Mouse (Mus musculus): ENCODE measurements at regions not wholly inside any gene's neighbourhood (a gene's known extent, or its start where the extent isn't known, plus 50 kb on each side); places are given as distances from the start of the nearest gene placed in this dataset.
A peak's percentile ranks its signal among the peaks of the same experiment; 100 is the strongest.

DNA sequence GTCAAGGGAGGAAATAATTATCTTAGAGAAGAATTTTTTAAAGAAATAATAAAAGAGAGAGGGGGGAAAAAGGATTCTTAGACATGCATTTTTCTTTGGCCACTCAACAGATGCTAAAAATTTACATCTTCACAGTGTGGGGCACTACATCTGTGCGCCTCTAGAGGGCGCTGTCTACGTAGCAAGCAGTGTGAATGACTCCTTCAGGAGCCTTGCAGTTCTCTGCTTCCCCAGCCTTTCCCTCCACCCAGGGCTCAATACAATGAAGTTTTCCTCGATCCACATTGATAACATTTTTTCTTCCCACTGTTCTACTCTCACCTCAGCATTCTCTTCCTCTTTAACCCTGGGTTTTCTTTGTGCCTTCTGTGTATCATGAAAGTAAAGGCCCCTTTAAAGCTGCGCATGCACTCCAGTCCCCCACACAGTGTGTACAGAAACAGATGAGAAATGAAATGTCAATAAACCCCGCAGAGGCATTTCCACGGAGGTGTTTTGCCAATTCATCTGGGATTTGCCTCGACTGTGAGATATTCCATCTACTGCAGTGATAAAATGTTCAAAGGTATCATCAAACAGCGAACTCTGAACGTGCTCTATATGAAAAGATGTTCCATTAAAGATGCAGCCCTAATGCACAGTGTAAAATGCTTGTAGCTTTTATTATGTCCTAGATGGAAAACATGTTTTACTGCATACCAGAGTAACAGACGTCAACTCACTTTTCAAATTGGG lies 181.2 kb downstream of the Rdh14 start:
- TF ChIP-seq CTCF (conservative IDR thresholded peaks at IDR 0.05 in 1 of 2, IDR thresholded peaks at IDR 0.05 in 1 of 2; ENCODE audit: low read depth in 2 of 2, low read length in 2 of 2) (peak; percentile 46 to 52), RCOR1 (conservative IDR thresholded peaks at IDR 0.05; ENCODE audit: low read depth, low read length) (no peak), MXI1 (IDR thresholded peaks at IDR 0.05; ENCODE audit: low read depth, low read length) (no peak), CHD1 (IDR thresholded peaks at IDR 0.05; ENCODE audit: low read depth, low read length) (no peak), GABPA (IDR thresholded peaks at IDR 0.05; ENCODE audit: insufficient replicate concordance, low read depth, low read length) (no peak), JUND (conservative IDR thresholded peaks at IDR 0.05; ENCODE audit: low read depth, low read length) (no peak)

Measured in CH12.LX (cell line).